Comparison of ENCODE assay signal across 8 mouse cellular contexts in the genomic region with DNA sequence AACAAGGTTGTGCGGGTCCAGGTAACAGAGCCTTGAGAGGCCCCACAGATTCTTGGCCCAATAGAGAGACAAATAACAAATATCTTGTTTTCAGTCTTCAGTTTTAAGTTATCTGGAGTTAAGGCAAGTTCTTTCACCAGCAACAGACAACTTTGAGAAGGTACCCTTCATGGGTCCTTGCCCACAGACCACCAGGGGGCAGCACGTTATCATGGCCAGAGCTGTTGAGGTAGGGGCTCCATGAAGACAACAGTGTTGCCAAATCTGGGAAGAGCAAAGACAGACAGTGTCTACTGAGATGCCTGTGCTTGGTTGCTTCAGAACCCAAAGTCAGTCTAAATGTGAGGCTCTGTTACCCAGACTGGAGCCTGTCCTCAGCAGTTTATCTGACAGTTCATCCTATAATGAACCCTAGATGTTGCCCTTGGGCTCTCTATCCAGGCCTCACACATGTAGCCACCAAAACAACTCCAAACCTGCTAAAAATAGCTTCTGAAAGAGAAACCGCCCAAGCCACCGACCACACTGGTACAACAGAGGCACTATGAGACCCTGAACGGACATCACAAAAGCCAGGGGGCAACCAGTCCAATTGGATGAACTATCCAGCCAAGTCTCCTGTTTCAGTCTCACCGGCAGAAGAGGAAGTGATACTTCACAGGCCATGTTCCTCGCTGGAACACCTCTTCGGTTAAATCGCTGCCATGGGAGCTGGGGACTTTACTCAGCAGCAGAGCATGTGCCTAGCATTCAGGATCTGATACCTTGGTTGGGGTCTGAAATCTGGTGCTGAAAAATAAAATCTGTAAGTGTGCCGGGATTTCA. TPM values are rescaled to one million over a fixed set of nuclear protein-coding genes. Genes with fewer than 3 reads are reported as not detected.
DNase-seq lines count a peak whose midpoint lies in the region; ATAC-seq and TF ChIP-seq lines count a peak whose summit lies in the region.

No protein-coding gene starts in this region.

- peak in 1 of 2 experiments; percentile 23 for DNase-seq in left cerebral cortex, adult 2 months (ENCODE audit: extremely low spot score in 1 of 2, low spot score in 2 of 2)
- no peak for DNase-seq in left cerebral cortex, adult 11 months (ENCODE audit: low spot score)
- DNase-seq in ZHBTc4 (ENCODE audit: low read depth, low spot score), result peak; percentile 71
- peak; percentile 60 for DNase-seq in embryo, embryonic 11 days
- DNase-seq in kidney, postnatal 0 days (ENCODE audit: low spot score), result peak; percentile 16
- DNase-seq in naive thymus-derived CD4-positive, alpha-beta T cell, adult 2 months (ENCODE audit: low read depth), result peak; percentile 7
- DNase-seq in T-cell, adult 2 months (ENCODE audit: low spot score), result no peak
- no peak for DNase-seq in layer of hippocampus, postnatal 36 days

- WGBS in kidney, postnatal 0 days, result 69% methylated on average over 10 of the region's 10 CpGs

- TF ChIP-seq CTCF in left cerebral cortex, adult 2 months (IDR thresholded peaks at IDR 0.05), result peak; percentile 55
- TF ChIP-seq CTCF in kidney, postnatal 0 days (IDR thresholded peaks at IDR 0.05; ENCODE audit: low read depth), result peak; percentile 78

- H3K4me2 ChIP-seq in kidney, postnatal 0 days (ENCODE audit: low read length), result no peak overlapping the region

- H3K27ac ChIP-seq in left cerebral cortex, adult 2 months, result no peak overlapping the region
- no peak overlapping the region for H3K27ac ChIP-seq in kidney, postnatal 0 days

- H3K9me3 ChIP-seq in kidney, postnatal 0 days (replicated peaks; ENCODE audit: low read length), result no peaks in the 10 kb centered on the region

- ATAC-seq in kidney, postnatal 0 days (replicated peaks; ENCODE audit: low FRiP score, low read depth), result peak; percentile 40; the same call in 1 of the 2 replicates

- intact Hi-C loops in left cerebral cortex, adult 2 months (cut with DNase I), result no loop called here

- no peaks in the 10 kb centered on the region for H3K27me3 ChIP-seq in kidney, postnatal 0 days (ENCODE audit: insufficient read depth, low read length)

- no peaks in the 10 kb centered on the region for H3K4me1 ChIP-seq in kidney, postnatal 0 days (replicated peaks; ENCODE audit: insufficient read depth, low read length)

- no peak overlapping the region for H3K9ac ChIP-seq in kidney, postnatal 0 days (ENCODE audit: low read depth, low read length)

- H3K36me3 ChIP-seq in kidney, postnatal 0 days (ENCODE audit: insufficient read depth, low read length), result no peaks in the 10 kb centered on the region

- H3K4me3 ChIP-seq in left cerebral cortex, adult 2 months, result no peak overlapping the region
- H3K4me3 ChIP-seq in kidney, postnatal 0 days (replicated peaks; ENCODE audit: low read depth, low read length), result no peak overlapping the region

RNA-seq across cellular contexts. Expression of a gene that starts 19.6 kb away (rescaled TPM):
- 10 to 100 TPM; 33.7 to 34.9 TPM for total RNA-seq in left cerebral cortex, adult 2 months (2021)
- polyA plus RNA-seq in kidney, postnatal 0 days (2015; fragmentation: Nextera tagmentation; extraction: Ambion mirVana), result 0.16 and 0.19 TPM in 2 replicates
- 10 to 100 TPM; 76.1 to 81.3 TPM for total RNA-seq in layer of hippocampus, postnatal 36 days (2021)

RNA-seq across cellular contexts. Expression of a gene that starts 32.5 kb away (rescaled TPM):
- total RNA-seq in left cerebral cortex, adult 2 months (2021), result 10 to 100 TPM; 12.3 to 13.0 TPM
- polyA plus RNA-seq in kidney, postnatal 0 days (2015; fragmentation: Nextera tagmentation; extraction: Ambion mirVana), result 14.7 and 14.8 TPM in 2 replicates
- 1 to 10 TPM; 5.5 to 7.6 TPM for total RNA-seq in layer of hippocampus, postnatal 36 days (2021)

Comparison
In these comparisons a context has a peak if more than half of its experiments do, and no peak if none do; other contexts are left out.
1. DNase-seq: peak in ZHBTc4 (single experiment), embryo, embryonic 11 days (single experiment), kidney, postnatal 0 days (single experiment) and naive thymus-derived CD4-positive, alpha-beta T cell, adult 2 months (single experiment); none in left cerebral cortex, adult 11 months (single experiment), T-cell, adult 2 months (single experiment) and layer of hippocampus, postnatal 36 days (0 of 2).